Comparison of ENCODE assay signal across 18 mouse cellular contexts in genomic region chr9:29550582-29550981, GRCm38 (mm10).
DNase-seq lines count a peak whose midpoint lies in the region.
"Had no signal": no experiment of that assay in that cellular context is flagged by ENCODE, and none has a peak within 500 bp of the region (broad histone marks: within the 10 kb centered on the region; RNA-seq: fewer than 3 reads in every experiment).

No protein-coding gene starts in this region.

- intact Hi-C loops in left cerebral cortex, postnatal 4 days (cut with DNase I): no loop called here
- intact Hi-C loops in heart, postnatal 14 days (cut with DNase I): no loop called here

- DNase-seq in left cerebral cortex, postnatal 4 days: peak; percentile 46
- no peak for DNase-seq in left cerebral cortex, adult 8-10 months (ENCODE audit: low spot score in 2 of 2)
- peak; percentile 97 for DNase-seq in cerebellum, adult 18-20 months
- peak; percentile 98 for DNase-seq in cerebellum, adult 9-11 months
- DNase-seq in kidney, postnatal 4 days: no peak
- no peak for DNase-seq in heart, postnatal 14 days
- DNase-seq in right cerebral cortex, postnatal 36 days (ENCODE audit: low spot score in 2 of 2): no peak
- DNase-seq: adrenal gland, adult 8-10 months; forebrain, postnatal 0 days; gastrocnemius, postnatal 14 days; kidney, adult 11 months; kidney, postnatal 25 days; liver, embryonic 13.5 days; lung, adult 18-20 months; lung, postnatal 4 days; right cerebral cortex, postnatal 25 days; spleen, adult 18-20 months; thymus, postnatal 14 days had no signal

Comparison
In these comparisons a context has a peak if more than half of its experiments do, and no peak if none do; other contexts are left out.
1. DNase-seq: peak in left cerebral cortex, postnatal 4 days (single experiment), cerebellum, adult 18-20 months (2 of 2) and cerebellum, adult 9-11 months (single experiment); none in left cerebral cortex, adult 8-10 months (0 of 2), kidney, postnatal 4 days (0 of 2), heart, postnatal 14 days (0 of 2) and right cerebral cortex, postnatal 36 days (0 of 2).